ENCODE assay signal across 10 mouse cellular contexts in genomic region chr15:97990721-97991120, GRCm38 (mm10). TPM values are rescaled to one million over a fixed set of nuclear protein-coding genes. Genes with fewer than 3 reads are reported as not detected.
DNase-seq lines count a peak whose midpoint lies in the region; ATAC-seq lines count a peak whose summit lies in the region.
"Had no signal": no experiment of that assay in that cellular context is flagged by ENCODE, and none has a peak within 500 bp of the region (broad histone marks: within the 10 kb centered on the region; RNA-seq: fewer than 3 reads in every experiment).

No protein-coding gene starts in this region.

- no peaks in the 10 kb centered on the region for H3K9me3 ChIP-seq in kidney, embryonic 14.5 days (ENCODE audit: control insufficient read depth, low read length)
- no peaks in the 10 kb centered on the region for H3K9me3 ChIP-seq in forebrain, embryonic 12.5 days
- no peaks in the 10 kb centered on the region for H3K9me3 ChIP-seq in limb, embryonic 13.5 days
- H3K9me3 ChIP-seq in neural tube, embryonic 12.5 days: no peaks in the 10 kb centered on the region

- peak overlapping the region; percentile 86 for H3K27ac ChIP-seq in kidney, embryonic 14.5 days (ENCODE audit: low read depth, low read length)
- peak overlapping the region; percentile 98 for H3K27ac ChIP-seq in forebrain, embryonic 12.5 days
- H3K27ac ChIP-seq in limb, embryonic 13.5 days: peak overlapping the region; percentile 91; the same call in 1 of the 2 replicates
- peak overlapping the region; percentile 17 for H3K27ac ChIP-seq in neural tube, embryonic 12.5 days

- no peak for ATAC-seq in kidney, embryonic 14.5 days (ENCODE audit: low FRiP score, low TSS enrichment)
- ATAC-seq in forebrain, embryonic 12.5 days (ENCODE audit: low FRiP score): no peak
- ATAC-seq in limb, embryonic 13.5 days (ENCODE audit: low FRiP score, low read depth): no peak
- no peak for ATAC-seq in neural tube, embryonic 12.5 days (ENCODE audit: low FRiP score, low read depth)

- peaks cover 36% of the 10 kb centered on the region for H3K4me1 ChIP-seq in kidney, embryonic 14.5 days (ENCODE audit: control insufficient read depth, insufficient read depth, low read length)
- peaks cover 53% of the 10 kb centered on the region for H3K4me1 ChIP-seq in forebrain, embryonic 12.5 days
- peaks cover 48% of the 10 kb centered on the region for H3K4me1 ChIP-seq in limb, embryonic 13.5 days
- H3K4me1 ChIP-seq in neural tube, embryonic 12.5 days: peaks cover 48% of the 10 kb centered on the region

- no peak overlapping the region; the same call in 1 of the 2 replicates for H3K4me2 ChIP-seq in kidney, embryonic 14.5 days (replicated peaks; ENCODE audit: low read depth, low read length)
- peak overlapping the region; percentile 41 for H3K4me2 ChIP-seq in forebrain, embryonic 12.5 days
- H3K4me2 ChIP-seq in limb, embryonic 13.5 days (replicated peaks): no peak overlapping the region
- H3K4me2 ChIP-seq in neural tube, embryonic 12.5 days (replicated peaks): peak overlapping the region; percentile 49

- H3K4me3 ChIP-seq in kidney, embryonic 14.5 days (ENCODE audit: low read length): no peak overlapping the region
- H3K4me3 ChIP-seq in forebrain, embryonic 12.5 days (replicated peaks): no peak overlapping the region; the same call in 1 of the 2 replicates
- no peak overlapping the region for H3K4me3 ChIP-seq in limb, embryonic 13.5 days
- no peak overlapping the region for H3K4me3 ChIP-seq in neural tube, embryonic 12.5 days

- H3K27me3 ChIP-seq in kidney, embryonic 14.5 days (ENCODE audit: control insufficient read depth, insufficient read depth, low read length): no peaks in the 10 kb centered on the region
- no peaks in the 10 kb centered on the region for H3K27me3 ChIP-seq in forebrain, embryonic 12.5 days
- H3K27me3 ChIP-seq in limb, embryonic 13.5 days: no peaks in the 10 kb centered on the region
- no peaks in the 10 kb centered on the region for H3K27me3 ChIP-seq in neural tube, embryonic 12.5 days (replicated peaks)

- no peak for DNase-seq in kidney, adult 8-10 months
- no peak for DNase-seq in cerebellum, adult 8-10 months
- no peak for DNase-seq in right cerebral cortex, postnatal 25 days
- DNase-seq: adrenal gland, postnatal 36 days; layer of hippocampus, adult 9-11 months had no signal

- peak overlapping the region; percentile 28; the same call in 1 of the 2 replicates for H3K9ac ChIP-seq in kidney, embryonic 14.5 days (ENCODE audit: low read depth, low read length)
- H3K9ac ChIP-seq in forebrain, embryonic 12.5 days: peak overlapping the region; percentile 34; the same call in 1 of the 2 replicates
- H3K9ac ChIP-seq in limb, embryonic 13.5 days: 0 out of 2 replicates have a peak overlapping the region, but pooled peaks have one; percentile 1
- peak overlapping the region; percentile 30 for H3K9ac ChIP-seq in neural tube, embryonic 12.5 days

- WGBS in kidney, embryonic 14.5 days: 18% methylated on average over 4 of the region's 4 CpGs
- WGBS in forebrain, embryonic 12.5 days: 8% methylated on average over 4 of the region's 4 CpGs
- WGBS in limb, embryonic 13.5 days: 25% methylated on average over 4 of the region's 4 CpGs
- 16% methylated on average over 4 of the region's 4 CpGs for WGBS in neural tube, embryonic 12.5 days

- H3K36me3 ChIP-seq in kidney, embryonic 14.5 days (ENCODE audit: control insufficient read depth, insufficient read depth, low read length): no peaks in the 10 kb centered on the region; the same call in 1 of the 2 replicates
- H3K36me3 ChIP-seq in forebrain, embryonic 12.5 days (replicated peaks): peaks cover 55% of the 10 kb centered on the region
- peaks cover 87% of the 10 kb centered on the region for H3K36me3 ChIP-seq in limb, embryonic 13.5 days
- peaks cover 49% of the 10 kb centered on the region for H3K36me3 ChIP-seq in neural tube, embryonic 12.5 days

RNA-seq across cellular contexts. Expression of gene Col2a1, which starts 13.8 kb away (rescaled TPM):
- 13.8 and 23.9 TPM in 2 replicates for polyA plus RNA-seq in kidney, embryonic 14.5 days (2014; fragmentation: Nextera tagmentation; extraction: Ambion mirVana)
- polyA plus RNA-seq in forebrain, embryonic 12.5 days (2016; fragmentation: Nextera tagmentation; extraction: Ambion mirVana): 112 and 122 TPM in 2 replicates
- 706 and 829 TPM in 2 replicates for polyA plus RNA-seq in limb, embryonic 13.5 days (2015; fragmentation: Nextera tagmentation; extraction: Ambion mirVana)
- 182 and 193 TPM in 2 replicates for polyA plus RNA-seq in neural tube, embryonic 12.5 days (2016; fragmentation: Nextera tagmentation; extraction: Ambion mirVana)
- polyA plus RNA-seq: liver, adult 2 months had no signal

RNA-seq across cellular contexts. Expression of gene Tmem106c, which starts 26.7 kb away (rescaled TPM):
- polyA plus RNA-seq in kidney, embryonic 14.5 days (2014; fragmentation: Nextera tagmentation; extraction: Ambion mirVana): 40.9 and 44.9 TPM in 2 replicates
- 41.5 and 44.9 TPM in 2 replicates for polyA plus RNA-seq in forebrain, embryonic 12.5 days (2016; fragmentation: Nextera tagmentation; extraction: Ambion mirVana)
- 35.9 and 37.9 TPM in 2 replicates for polyA plus RNA-seq in limb, embryonic 13.5 days (2015; fragmentation: Nextera tagmentation; extraction: Ambion mirVana)
- polyA plus RNA-seq in neural tube, embryonic 12.5 days (2016; fragmentation: Nextera tagmentation; extraction: Ambion mirVana): 50.2 and 50.8 TPM in 2 replicates

Comparison
In these comparisons a context has a peak if more than half of its experiments do, and no peak if none do; other contexts are left out.
1. H3K27ac ChIP-seq: peak in every context shown above with its lines; median percentile 98 in forebrain, embryonic 12.5 days; 91 in limb, embryonic 13.5 days; 86 in kidney, embryonic 14.5 days; 17 in neural tube, embryonic 12.5 days.
2. H3K4me2 ChIP-seq: peak in forebrain, embryonic 12.5 days (single experiment) and neural tube, embryonic 12.5 days (single experiment); none in kidney, embryonic 14.5 days (single experiment) and limb, embryonic 13.5 days (single experiment).
3. Peak in every context shown above with its lines, with median percentiles within 50 percentile points of each other: H3K9ac ChIP-seq.